Mouse (Mus musculus) urinary bladder, postnatal 10 days (tissue): ENCODE measurements around the gene Car8.
"Not testable (repeated sequence)": the region's sequence is repeated elsewhere in the genome, so short reads cannot be mapped to it uniquely, and the experiment has no call there.

Source experiments
- DNase-seq: peaks from one replicate; pipeline ENCODE4 v3.0.0; 2022; ENCODE audit warnings: low spot score

Gene Car8

GRCm38 (mm10) chr4:8203367-8203766, 35.5 kb downstream of the Car8 start:
- DNase-seq, result no peak

DNA sequence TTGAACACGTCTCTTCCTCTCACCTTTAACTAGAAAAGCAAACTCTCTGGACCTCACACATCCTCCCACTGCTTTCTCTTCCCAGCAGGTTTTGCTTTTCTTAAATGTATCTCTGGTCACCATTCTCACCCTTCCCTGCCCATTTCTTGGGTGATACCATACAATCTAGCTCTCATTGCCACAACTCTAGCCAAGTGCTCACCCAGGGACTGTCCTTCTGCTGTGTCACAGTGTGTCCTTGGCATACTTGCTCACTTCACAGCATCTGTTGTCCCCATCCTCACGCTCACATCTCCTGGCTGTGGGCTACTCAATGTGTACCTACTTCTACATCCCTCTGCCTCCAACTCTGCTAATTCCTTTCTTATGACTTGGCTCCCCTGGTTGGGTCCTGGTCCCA, 37.2 kb downstream of the Car8 start:
- DNase-seq, result no peak

DNA sequence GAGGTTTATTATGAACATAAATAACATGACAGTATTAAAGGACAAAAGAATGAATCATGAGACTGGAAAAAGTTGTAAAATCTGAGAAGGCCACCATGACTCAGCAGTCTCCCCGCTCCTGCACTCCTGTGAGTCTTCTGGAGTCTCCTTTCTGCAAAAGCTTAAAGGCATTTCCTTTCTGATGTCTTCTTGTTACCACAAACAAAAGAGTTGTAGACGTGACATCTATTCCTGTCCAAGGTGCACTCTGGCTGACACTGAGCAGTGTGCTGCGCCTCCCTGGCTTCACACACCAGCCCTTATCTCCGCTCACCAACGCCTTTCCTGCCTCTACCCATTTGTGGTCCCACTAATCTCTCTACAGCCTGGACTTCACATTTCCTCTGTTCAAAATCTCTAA, 38.8 kb downstream of the Car8 start:
- no peak for DNase-seq

- no peak for DNase-seq
Measured at GRCm38 (mm10) chr4:8198033-8198432, 40.8 kb downstream of the Car8 start.

GRCm38 (mm10) chr4:8190441-8190840, 48.4 kb downstream of the Car8 start:
- no peak for DNase-seq

- no peak for DNase-seq
Measured at GRCm38 (mm10) chr4:8186921-8187687, 51.7 kb downstream of the Car8 start.

DNA sequence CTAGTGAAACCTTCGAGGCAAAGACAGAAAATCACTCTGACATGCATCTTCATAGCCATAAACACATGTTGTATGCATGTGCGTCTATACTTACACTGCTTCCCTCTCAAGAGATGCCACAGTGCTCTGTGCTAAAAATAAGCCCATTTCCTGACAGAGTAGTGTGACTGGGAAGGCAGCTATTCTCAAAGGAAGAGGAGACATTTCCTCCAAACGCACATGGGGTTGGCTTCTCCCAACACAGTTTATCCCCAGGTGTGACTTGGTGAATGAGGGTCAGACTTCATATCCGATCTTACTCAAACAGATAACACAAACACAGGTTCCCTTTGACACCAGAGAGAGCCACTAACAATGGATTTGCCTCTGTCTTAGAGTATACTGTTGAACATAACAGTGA, 58.3 kb downstream of the Car8 start:
- no peak for DNase-seq

GRCm38 (mm10) chr4:8154589-8155198, 84.1 kb downstream of the Car8 start:
- DNase-seq, result no peak

GRCm38 (mm10) chr4:8153926-8154325, 84.9 kb downstream of the Car8 start:
- DNase-seq, result not testable (repeated sequence)

- no peak for DNase-seq
Measured at GRCm38 (mm10) chr4:8137403-8137802, 101.4 kb downstream of the Car8 start.

- no peak for DNase-seq
Measured at GRCm38 (mm10) chr4:8132024-8132423, 106.8 kb downstream of the Car8 start.

GRCm38 (mm10) chr4:8113558-8113957, 125.3 kb downstream of the Car8 start:
- no peak for DNase-seq

- DNase-seq, result no peak
Measured at GRCm38 (mm10) chr4:8111891-8112290, 127.0 kb downstream of the Car8 start.

DNA sequence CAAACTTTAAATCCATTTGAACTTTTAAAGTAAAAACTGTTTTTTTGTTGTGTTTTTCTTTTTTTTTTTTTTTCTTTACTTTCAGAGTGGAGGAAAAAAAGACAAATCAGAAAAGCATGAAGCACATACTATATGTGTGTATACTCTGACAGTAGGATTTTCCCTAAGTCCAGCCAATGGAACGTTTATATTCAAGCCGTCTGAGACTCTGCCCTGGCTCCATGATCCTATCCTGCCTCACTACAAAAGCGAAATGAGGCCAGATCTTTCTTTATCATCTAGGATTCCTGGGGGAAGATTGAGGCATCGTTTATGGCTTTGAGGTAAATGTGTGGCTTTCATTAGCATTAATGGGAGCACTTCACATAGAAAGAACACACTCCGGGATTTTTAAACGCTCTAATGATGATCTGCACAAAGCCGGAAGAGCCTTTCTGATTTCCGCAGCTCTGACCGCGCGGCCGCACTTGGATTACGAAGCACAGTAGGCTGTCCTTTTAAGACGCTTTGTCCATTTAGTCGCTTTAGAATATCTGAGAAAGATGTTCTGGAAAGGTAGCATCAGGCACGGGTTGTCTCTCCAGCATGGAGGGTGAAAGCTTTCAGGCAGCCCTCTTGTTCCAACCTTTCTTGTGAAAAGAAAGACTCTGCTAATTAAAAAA, 128.8 kb downstream of the Car8 start:
- no peak for DNase-seq

DNA sequence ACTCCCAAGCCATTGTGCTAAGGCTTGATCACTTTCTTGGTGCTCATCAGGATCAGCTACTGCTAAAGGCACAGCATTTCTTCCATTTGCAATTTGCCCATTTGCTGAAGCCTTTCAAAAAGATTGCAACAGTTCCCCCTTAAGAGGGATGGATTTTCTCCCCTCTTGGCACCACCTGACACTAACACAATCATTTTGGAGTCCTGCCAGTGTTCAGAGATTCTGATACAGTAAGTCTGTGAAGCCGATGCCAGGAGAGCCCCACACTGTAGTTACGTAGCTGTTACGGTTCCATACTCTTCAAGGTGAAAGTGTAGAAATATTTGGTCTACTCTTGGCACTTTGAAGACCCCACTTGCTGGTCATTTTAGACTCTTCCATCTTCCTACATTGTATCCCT, 137.4 kb downstream of the Car8 start:
- DNase-seq, result no peak

DNA sequence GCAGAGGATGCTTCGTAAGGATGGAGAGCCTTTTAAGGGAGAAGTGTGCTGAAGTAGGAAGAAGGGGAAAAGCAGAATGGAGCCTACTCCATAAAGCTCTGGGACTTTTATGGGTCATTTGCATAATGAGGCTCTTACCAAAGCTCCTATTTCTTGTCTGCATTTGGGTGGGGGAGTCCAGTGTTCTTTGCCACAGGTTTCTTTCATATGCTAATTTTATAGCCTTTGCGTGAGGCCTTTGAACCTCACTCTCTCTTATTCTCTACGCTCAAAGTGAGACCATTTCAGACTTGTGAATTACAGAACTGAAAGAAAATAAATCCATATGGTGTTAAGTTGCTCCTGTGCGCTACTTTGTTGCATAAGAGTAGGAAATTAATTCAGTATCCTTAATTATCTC, 140.8 kb downstream of the Car8 start:
- DNase-seq, result no peak

DNA sequence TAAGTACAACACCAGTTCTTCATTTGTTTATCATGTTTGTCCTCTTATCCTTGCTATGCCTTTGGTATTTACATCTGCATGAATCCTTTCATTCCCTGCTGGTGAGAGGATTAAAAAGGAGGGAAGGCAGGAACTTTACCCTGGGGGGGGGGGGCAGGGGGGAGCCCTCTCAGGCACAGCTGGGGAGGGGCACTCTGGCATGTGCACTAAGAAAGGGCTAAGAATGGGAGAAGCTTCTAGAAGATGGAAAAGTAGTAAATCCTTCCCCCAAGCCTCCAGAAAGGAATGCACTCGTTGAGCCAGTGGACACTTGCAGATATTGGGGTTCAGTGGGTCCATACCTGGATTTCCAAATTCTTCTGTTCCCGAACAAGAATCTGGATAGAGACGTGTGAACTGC, 141.2 kb downstream of the Car8 start:
- no peak for DNase-seq

DNA sequence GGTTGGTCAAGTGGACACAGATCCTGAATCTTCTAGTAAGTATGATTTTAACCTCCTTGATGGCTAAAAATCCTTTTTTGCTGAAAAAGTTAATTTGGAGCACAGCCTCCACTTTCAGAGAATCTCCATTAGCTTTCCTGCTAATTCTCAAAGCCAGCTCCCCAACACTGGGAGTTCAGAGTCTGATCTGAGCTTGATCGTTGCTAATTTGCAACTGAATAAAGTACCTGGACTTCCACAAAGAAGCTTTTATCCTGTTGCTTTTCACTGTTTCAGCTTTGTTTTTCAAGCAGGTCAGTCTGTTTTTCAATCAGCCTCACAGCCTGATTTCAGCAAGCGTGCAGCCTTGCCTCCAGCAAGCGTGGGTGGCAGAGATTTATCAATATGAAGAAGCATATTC, 145.3 kb downstream of the Car8 start:
- not testable (repeated sequence) for DNase-seq
